Mouse (Mus musculus): ENCODE measurements around the gene Prtn3.
A peak's percentile ranks its signal among the peaks of the same experiment; 100 is the strongest.

The Prtn3 gene

DNA sequence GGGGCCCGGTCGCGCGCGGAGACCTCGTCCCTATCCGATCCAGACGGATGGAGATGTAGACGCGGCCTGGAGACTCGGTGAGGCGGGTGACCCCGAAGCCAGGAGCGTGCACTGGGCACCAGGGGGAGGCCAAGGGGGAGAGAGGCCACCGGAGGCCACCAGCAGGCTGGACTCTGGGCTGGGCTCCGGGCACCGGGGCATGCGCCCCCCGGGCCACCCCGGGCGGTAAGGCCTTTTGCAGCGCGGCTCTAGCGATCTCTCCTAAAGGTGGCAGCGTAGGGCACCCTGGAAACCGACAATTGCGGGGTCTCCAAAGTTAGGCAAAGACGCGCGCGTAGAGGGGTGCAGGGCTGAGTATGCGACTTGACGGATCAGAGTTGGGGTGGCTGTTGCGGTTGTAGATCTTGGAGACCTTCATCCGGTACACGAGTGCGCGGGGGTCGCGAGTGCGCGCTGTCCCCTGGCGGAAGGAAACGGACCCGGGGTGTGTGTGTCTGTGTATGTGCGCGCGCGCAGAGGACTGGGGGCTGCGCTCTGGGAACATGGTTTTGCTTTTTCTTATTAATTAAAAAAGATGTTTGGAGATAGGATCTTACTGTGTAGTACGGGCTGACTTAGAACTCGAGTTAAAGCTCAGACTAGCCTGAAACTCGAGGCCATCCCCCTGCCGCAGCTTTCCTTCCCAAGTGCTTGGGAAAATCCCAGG lies 53.2 kb downstream of the Prtn3 start:
- DNase-seq (ENCODE audit: low read depth, low spot score) = peak; percentile 39

DNA sequence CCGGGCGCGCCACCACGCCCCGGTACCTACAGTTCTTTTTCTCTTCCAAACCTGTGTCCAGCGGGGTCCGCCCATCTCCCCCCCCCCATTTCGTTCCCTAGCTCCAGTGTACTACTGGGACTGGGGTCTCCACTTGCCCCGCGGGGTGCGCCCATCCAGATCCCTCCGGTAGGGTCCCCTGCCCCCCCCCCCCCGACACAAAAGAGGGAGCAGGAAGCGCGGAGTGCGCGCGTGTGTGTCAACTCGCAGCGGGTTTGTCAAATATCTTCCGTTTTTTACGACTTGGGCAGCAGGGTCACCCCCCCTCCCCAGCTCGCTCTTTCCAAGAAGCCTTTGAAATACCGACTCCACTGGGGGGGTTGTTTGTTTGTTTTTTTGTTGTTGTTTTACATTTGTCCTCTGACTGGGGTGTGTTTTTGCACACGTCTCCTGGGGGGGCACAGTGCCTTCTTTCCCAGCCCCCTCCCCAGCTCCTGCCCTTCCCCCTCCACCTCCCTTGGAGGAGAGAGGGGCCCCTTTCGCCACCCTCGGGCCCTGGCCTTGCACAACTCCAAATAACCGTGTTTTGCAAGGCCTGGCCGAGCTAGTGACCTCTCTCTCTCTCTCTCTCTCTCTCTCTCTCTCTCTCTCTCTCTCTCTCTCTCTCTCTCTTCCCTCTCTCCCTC lies 53.9 kb downstream of the Prtn3 start:
- DNase-seq (ENCODE audit: low read depth, low spot score) = no peak

DNA sequence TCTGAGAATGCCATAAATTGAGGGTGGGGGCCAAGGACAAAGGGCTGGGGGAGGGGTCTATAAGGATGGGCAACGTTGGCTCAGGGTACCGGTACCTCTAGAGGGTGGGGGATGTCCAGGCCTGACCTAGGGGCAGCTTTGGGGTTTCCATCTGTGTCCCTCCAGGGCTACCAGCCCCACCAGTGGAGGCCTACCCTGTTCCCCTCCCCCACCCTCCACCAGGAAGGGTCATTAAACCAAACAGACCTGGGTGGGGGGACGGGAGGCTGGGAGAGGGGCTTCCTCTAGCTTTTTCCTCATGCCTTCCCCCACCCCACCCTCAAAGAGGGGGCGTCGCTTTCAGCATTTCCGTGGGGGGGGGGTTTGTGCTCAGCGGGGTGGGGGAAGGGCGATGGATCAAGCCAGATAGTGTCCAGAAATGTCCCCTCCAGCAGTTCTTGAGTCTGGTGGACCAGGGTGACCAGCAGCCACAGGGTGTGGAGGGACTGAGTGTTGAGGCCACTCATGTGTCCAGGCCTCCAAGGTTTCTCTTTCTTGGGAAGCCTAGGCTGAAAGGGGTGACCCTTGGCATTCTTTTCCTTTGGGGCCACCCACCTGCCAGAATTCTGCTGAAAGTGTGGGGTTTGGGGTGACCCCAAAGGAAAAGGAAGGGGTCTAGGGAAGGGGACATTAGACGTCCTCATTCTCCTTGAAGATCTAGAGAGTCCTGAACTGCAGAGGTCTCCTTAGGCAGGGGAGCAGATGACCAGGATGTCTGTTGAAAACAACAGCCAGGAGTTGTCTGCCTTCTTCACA lies 54.8 kb downstream of the Prtn3 start:
- DNase-seq (ENCODE audit: low read depth, low spot score) = no peak

DNA sequence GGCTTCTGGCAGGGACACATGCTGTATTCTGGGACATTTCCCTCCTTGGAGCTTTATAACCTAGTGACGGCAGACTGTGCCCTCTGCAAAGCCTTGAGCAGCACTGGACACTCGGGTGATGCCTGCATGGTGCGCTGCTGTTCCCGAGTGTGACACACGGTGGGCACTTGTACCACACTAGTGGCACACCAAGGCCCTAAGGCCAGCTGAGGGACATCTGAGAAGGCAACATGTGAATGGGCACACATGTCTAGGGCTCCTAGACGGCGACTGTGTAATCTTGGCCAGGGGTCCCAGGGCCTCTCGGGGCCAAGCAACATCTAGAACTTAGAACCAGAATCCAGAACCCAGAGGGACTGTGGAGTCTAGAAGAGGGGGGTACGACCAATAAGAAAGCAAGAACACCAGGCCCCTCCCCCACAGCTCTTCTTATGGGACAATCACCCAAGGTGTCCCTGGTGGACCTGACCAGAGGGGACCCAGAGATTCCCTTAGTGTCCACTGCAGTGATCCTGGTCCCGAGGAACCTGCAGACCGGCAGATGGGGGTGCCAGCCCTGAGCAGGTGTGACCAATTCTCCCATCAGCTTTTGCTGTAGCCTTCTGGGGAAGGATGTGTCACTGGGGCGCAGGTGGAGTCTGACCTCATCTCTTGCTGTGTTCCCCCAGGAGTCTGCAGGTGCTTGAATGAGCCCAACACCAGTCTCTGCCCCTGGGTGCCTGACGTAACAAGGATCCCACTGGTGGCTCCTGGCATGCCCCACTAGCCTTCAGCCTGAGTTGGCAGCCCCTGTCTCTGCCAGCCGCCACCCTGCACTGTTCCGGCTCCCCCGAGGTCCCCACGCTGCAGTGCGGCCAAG lies 55.9 kb downstream of the Prtn3 start:
- no peak for DNase-seq (ENCODE audit: low read depth, low spot score)

DNA sequence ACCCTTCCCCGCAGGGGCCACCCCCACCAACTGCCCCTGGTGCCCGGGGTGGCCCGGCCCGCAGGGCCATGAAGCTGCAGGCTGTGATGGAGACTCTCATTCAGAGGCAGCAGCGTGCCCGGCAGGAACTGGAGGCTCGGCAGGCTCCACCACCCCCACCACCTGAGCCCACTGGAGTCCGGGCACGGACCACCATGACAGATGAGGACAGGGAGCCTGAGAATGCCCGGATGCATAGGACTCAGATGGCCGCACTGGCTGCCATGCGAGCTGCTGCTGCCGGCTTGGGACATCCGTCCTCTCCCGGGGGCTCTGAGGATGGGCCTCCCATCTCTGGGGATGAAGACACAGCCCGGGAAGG lies 56.5 kb downstream of the Prtn3 start:
- no peak for DNase-seq (ENCODE audit: low read depth, low spot score)

DNA sequence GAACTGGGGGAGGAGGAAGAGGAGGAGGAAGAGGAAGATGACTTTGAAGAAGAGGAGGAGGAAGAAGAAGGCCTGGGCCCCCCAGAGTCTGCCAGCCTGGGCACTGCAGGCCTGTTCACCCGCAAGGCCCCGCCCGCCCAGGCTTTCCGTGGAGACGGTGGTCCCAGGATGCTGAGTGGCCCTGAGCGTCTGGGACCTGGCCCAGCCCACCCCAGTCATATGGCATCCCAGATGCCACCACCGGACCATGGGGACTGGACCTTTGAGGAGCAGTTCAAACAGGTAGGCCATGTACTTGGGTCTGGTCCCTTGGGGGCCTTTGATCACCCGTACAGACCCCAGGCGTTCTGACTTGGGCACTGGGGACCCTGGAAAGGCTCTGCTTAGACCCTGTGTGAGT lies 57.5 kb downstream of the Prtn3 start:
- no peak for DNase-seq (ENCODE audit: low read depth, low spot score)

DNA sequence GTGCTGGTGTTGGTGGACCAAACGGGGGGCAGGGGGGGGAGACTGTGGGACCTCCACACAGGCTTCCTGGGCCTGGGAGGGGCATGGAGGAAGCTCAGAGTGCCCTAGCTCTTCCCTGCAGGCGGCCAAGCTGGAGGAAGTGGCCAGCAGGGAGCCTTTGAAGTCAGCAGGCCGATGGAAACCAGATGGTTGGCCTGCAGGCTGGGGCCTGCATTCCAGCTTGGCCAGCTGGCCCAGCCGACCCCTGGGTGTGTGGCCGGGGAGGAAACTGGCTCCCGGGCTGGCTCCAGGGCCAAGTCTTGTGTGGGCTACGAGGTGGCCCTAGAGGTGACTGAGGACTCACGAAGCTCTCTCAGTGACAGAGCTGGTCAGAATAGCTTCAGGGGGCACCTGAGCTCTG lies 58.5 kb downstream of the Prtn3 start:
- DNase-seq (ENCODE audit: low read depth, low spot score) = no peak

Measured in ES-CJ7 (cell line).